Mouse (Mus musculus) hindbrain, embryonic 11.5 days (tissue): Measurements from ENCODE around the gene Avpi1. TPM values are rescaled to one million over a fixed set of nuclear protein-coding genes. Genes with fewer than 3 reads are reported as not detected.
"Not testable (repeated sequence)": the region's sequence is repeated elsewhere in the genome, so short reads cannot be mapped to it uniquely, and the experiment has no call there.

Source experiments
- ATAC-seq: fragments of 200-750 bp; cut with Nextera tagmentation; 2 replicates; pipeline ENCODE4 v1.8.0; 2017; ENCODE audit warnings: mild to moderate bottlenecking, moderate TSS enrichment, moderate library complexity; ENCODE audit not compliant: low FRiP score
- DNase-seq: peaks from one replicate; pipeline ENCODE4 v3.0.0-alpha.2; 2015; ENCODE audit warnings: low spot score
- H3K27ac ChIP-seq: fragments of 300-500 bp; sonication (generic); 2 replicates; pipeline ENCODE4 v1.5.1; 2014; ENCODE audit warnings: mild to moderate bottlenecking, low read depth, low read length
- H3K27me3 ChIP-seq: fragments of 300-500 bp; sonication (generic); 2 replicates; pipeline ENCODE4 v1.6.1; 2014; ENCODE audit warnings: mild to moderate bottlenecking, low read length, moderate library complexity, mixed read lengths; ENCODE audit not compliant: control insufficient read depth, insufficient read depth
- H3K36me3 ChIP-seq: fragments of 300-500 bp; sonication (generic); 2 replicates; pipeline ENCODE4 v1.6.1; 2014; ENCODE audit warnings: mild to moderate bottlenecking, low read length, moderate library complexity, mixed read lengths; ENCODE audit not compliant: control insufficient read depth, insufficient read depth
- H3K4me1 ChIP-seq: fragments of 300-500 bp; sonication (generic); replicated peaks from 2 replicates; pipeline ENCODE4 v1.6.1; 2014; ENCODE audit warnings: low read length, mixed read lengths; ENCODE audit not compliant: control insufficient read depth, insufficient read depth
- H3K4me2 ChIP-seq: fragments of 300-500 bp; sonication (generic); replicated peaks from 2 replicates; pipeline ENCODE4 v1.6.1; 2014; ENCODE audit warnings: mild to moderate bottlenecking, low read depth, low read length
- H3K4me3 ChIP-seq: fragments of 300-500 bp; sonication (generic); 2 replicates; pipeline ENCODE4 v1.5.1; 2014; ENCODE audit warnings: low read depth, low read length
- H3K9ac ChIP-seq: fragments of 300-500 bp; sonication (generic); 2 replicates; pipeline ENCODE4 v1.6.1; 2014; ENCODE audit warnings: low read depth, low read length
- H3K9me3 ChIP-seq: fragments of 300-500 bp; sonication (generic); 2 replicates; pipeline ENCODE4 v1.6.1; 2016; ENCODE audit warnings: low read length; ENCODE audit not compliant: control insufficient read depth
- WGBS: fragments of 180-500 bp; shearing (Covaris S2); extraction: QIAGEN DNeasy Blood & Tissue Kit; methylation state at CpG from one replicate; pipeline ENCODE4 v1.1.7; 2014; 5-methylcytosine and 5-hydroxymethylcytosine counted together
- polyA plus RNA-seq: library from polyadenylated mRNA; unstranded; fragments of >200 nt; fragmentation: Nextera tagmentation; extraction: Ambion mirVana; gene quantifications from 2 replicates; pipeline ENCODE4 v1.2.1, GENCODE M21; 2014

Gene Avpi1
- polyA plus RNA-seq, 1 experiment from 2014 or later, result 14.1 TPM

GRCm38 (mm10) chr19:42099406-42099805 lies 29.5 kb downstream of the Avpi1 start:
- no peak for ATAC-seq
- Histone ChIP-seq H3K9me3 (no peaks in the 10 kb centered on the region), H3K4me1 (no peaks in the 10 kb centered on the region), H3K27ac (no peak overlapping the region), H3K9ac (no peak overlapping the region), H3K27me3 (no peaks in the 10 kb centered on the region), H3K4me3 (no peak overlapping the region), H3K36me3 (no peaks in the 10 kb centered on the region), H3K4me2 (no peak overlapping the region)
- no peak for DNase-seq
- 91% methylated on average over 3 of the region's 3 CpGs for WGBS

GRCm38 (mm10) chr19:42090637-42091141 lies 38.2 kb downstream of the Avpi1 start:
- H3K27me3 ChIP-seq, result no peaks in the 10 kb centered on the region
- H3K4me3 ChIP-seq, result peak overlapping the region; percentile 90
- peak; percentile 78 for ATAC-seq
- H3K9ac ChIP-seq, result peak overlapping the region; percentile 91
- H3K9me3 ChIP-seq, result no peaks in the 10 kb centered on the region
- peaks cover 7% of the 10 kb centered on the region; the same call in 1 of the 2 replicates for H3K4me1 ChIP-seq
- under 1% methylated on average over 43 of the region's 52 CpGs for WGBS
- H3K4me2 ChIP-seq, result peak overlapping the region; percentile 85
- no peak for DNase-seq
- H3K27ac ChIP-seq, result peak overlapping the region; percentile 80
- H3K36me3 ChIP-seq, result no peaks in the 10 kb centered on the region

GRCm38 (mm10) chr19:42089748-42090595 lies 38.9 kb downstream of the Avpi1 start, which contains the start of gene Pi4k2a:
TSS of gene Pi4k2a (plus strand) at chr19:42090470.
- Histone ChIP-seq H3K27me3 (no peaks in the 10 kb centered on the region), H3K36me3 (no peaks in the 10 kb centered on the region), H3K9me3 (no peaks in the 10 kb centered on the region), H3K4me1 (peaks cover 7% of the 10 kb centered on the region; the same call in 1 of the 2 replicates), H3K9ac (peak within 1 kb of the TSS; percentile 91), H3K27ac (peak within 1 kb of the TSS; percentile 80), H3K4me2 (peak within 1 kb of the TSS; percentile 85), H3K4me3 (peak within 1 kb of the TSS; percentile 90)
- 1% methylated on average over 50 of the region's 55 CpGs for WGBS
- peak; percentile 97 for ATAC-seq
- peak; percentile 98 for DNase-seq

GRCm38 (mm10) chr19:42089103-42089747 lies 39.6 kb downstream of the Avpi1 start:
- H3K36me3 ChIP-seq, result no peaks in the 10 kb centered on the region
- no peaks in the 10 kb centered on the region for H3K9me3 ChIP-seq
- no peaks in the 10 kb centered on the region for H3K27me3 ChIP-seq
- H3K4me1 ChIP-seq, result peaks cover 7% of the 10 kb centered on the region; the same call in 1 of the 2 replicates
- ATAC-seq, result no peak
- H3K4me2 ChIP-seq, result peak overlapping the region; percentile 41
- peak; percentile 44 for DNase-seq
- no peak overlapping the region; the same call in 1 of the 2 replicates for H3K9ac ChIP-seq
- peak overlapping the region; percentile 90; the same call in 1 of the 2 replicates for H3K4me3 ChIP-seq
- WGBS, result 26% methylated on average over 14 of the region's 14 CpGs
- peak overlapping the region; percentile 56 for H3K27ac ChIP-seq

GRCm38 (mm10) chr19:42086166-42086565 lies 42.7 kb downstream of the Avpi1 start, which contains the start of gene Morn4:
TSS of gene Morn4 (minus strand) at chr19:42086357.
- H3K4me2 ChIP-seq, result peak within 1 kb of the TSS; percentile 86
- H3K27me3 ChIP-seq, result no peaks in the 10 kb centered on the region
- peak within 1 kb of the TSS; percentile 75 for H3K4me3 ChIP-seq
- DNase-seq (peak; percentile 95), ATAC-seq (peak; percentile 82)
- no peaks in the 10 kb centered on the region for H3K36me3 ChIP-seq
- H3K9me3 ChIP-seq, result no peaks in the 10 kb centered on the region
- peaks cover 5% of the 10 kb centered on the region; the same call in 1 of the 2 replicates for H3K4me1 ChIP-seq
- H3K9ac ChIP-seq, result peak within 1 kb of the TSS; percentile 78
- peak within 1 kb of the TSS; percentile 58 for H3K27ac ChIP-seq
- under 1% methylated on average over 21 of the region's 21 CpGs for WGBS

GRCm38 (mm10) chr19:42085690-42086089 lies 43.2 kb downstream of the Avpi1 start:
- peaks cover 5% of the 10 kb centered on the region; the same call in 1 of the 2 replicates for H3K4me1 ChIP-seq
- H3K4me2 ChIP-seq, result peak overlapping the region; percentile 86
- H3K9ac ChIP-seq, result peak overlapping the region; percentile 78
- ATAC-seq, result no peak
- no peaks in the 10 kb centered on the region for H3K36me3 ChIP-seq
- WGBS, result 8% methylated on average over 10 of the region's 10 CpGs
- H3K4me3 ChIP-seq, result peak overlapping the region; percentile 75
- DNase-seq, result no peak
- peak overlapping the region; percentile 58; the same call in 1 of the 2 replicates for H3K27ac ChIP-seq
- H3K27me3 ChIP-seq, result no peaks in the 10 kb centered on the region
- H3K9me3 ChIP-seq, result no peaks in the 10 kb centered on the region

- 96% methylated on average over 5 of the region's 5 CpGs for WGBS
- H3K4me1 ChIP-seq, H3K27ac ChIP-seq, H3K4me2 ChIP-seq, H3K9ac ChIP-seq, H3K27me3 ChIP-seq, H3K9me3 ChIP-seq, DNase-seq, H3K4me3 ChIP-seq, ATAC-seq, H3K36me3 ChIP-seq: not testable (repeated sequence)
These were observed 47.2 kb downstream of the Avpi1 start for GRCm38 (mm10) chr19:42081613-42082012.

- 83% methylated on average over 11 of the region's 11 CpGs for WGBS
These were observed 48.4 kb downstream of the Avpi1 start for GRCm38 (mm10) chr19:42080469-42080868.

More at GRCm38 (mm10) chr19:42080469-42080868, 48.4 kb downstream of the Avpi1 start:
- Histone ChIP-seq H3K4me1 (no peaks in the 10 kb centered on the region), H3K4me2 (no peak overlapping the region), H3K9me3 (no peaks in the 10 kb centered on the region), H3K9ac (no peak overlapping the region), H3K27ac (no peak overlapping the region), H3K4me3 (no peak overlapping the region), H3K27me3 (no peaks in the 10 kb centered on the region), H3K36me3 (peaks cover 3% of the 10 kb centered on the region; the same call in 1 of the 2 replicates)
- DNase-seq, result no peak
- ATAC-seq, result no peak
